In the genomic region with DNA sequence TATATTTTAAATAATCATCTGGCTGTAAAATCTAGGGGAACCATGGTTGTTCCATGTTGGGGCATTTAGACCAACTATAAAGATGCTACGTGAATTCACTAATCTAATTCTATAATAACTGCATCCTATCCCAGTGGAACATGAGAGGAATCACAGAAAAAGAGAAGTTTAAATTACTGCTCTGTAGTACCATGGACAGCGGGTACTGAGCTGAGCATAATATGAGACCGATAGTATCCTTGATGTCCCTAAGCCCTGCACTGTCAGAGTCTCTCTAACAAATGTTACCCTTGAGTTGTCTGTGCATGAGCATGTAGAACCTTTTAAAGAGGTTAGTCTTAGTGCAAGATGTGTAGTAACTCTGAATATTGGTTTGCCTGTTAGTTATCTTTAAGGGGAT, we compare ENCODE assay signal across 16 mouse cellular contexts.
"Had no signal": no experiment of that assay in that cellular context is flagged by ENCODE, and none has a peak within 500 bp of the region (broad histone marks: within the 10 kb centered on the region; RNA-seq: fewer than 3 reads in every experiment).

No protein-coding gene starts in this region.

- H3K27me3 ChIP-seq: limb, embryonic 12.5 days; liver, embryonic 15.5 days; neural tube, embryonic 15.5 days had no signal

- ATAC-seq: intestine, postnatal 0 days had no signal

- H3K9ac ChIP-seq: limb, embryonic 12.5 days; liver, embryonic 15.5 days; neural tube, embryonic 15.5 days had no signal

- H3K9me3 ChIP-seq: limb, embryonic 12.5 days; liver, embryonic 15.5 days; midbrain, embryonic 10.5 days; neural tube, embryonic 15.5 days had no signal

- H3K4me2 ChIP-seq: limb, embryonic 12.5 days; liver, embryonic 11.5 days; liver, embryonic 15.5 days; neural tube, embryonic 15.5 days had no signal

- H3K4me3 ChIP-seq: limb, embryonic 12.5 days; liver, embryonic 15.5 days; midbrain, embryonic 10.5 days; myocyte; neural tube, embryonic 15.5 days had no signal

- H3K36me3 ChIP-seq: limb, embryonic 12.5 days; liver, embryonic 15.5 days; midbrain, embryonic 10.5 days; neural tube, embryonic 15.5 days had no signal

- H3K4me1 ChIP-seq: limb, embryonic 12.5 days; liver, embryonic 15.5 days; midbrain, embryonic 10.5 days; neural tube, embryonic 15.5 days had no signal

- DNase-seq: kidney, adult 9 months; kidney, postnatal 14 days; layer of hippocampus, adult 9-11 months; layer of hippocampus, postnatal 36 days; lung, postnatal 36 days; midbrain, embryonic 14.5 days; right cerebral cortex, adult 18-20 months; right cerebral cortex, postnatal 25 days; thymus, postnatal 4 days had no signal

- H3K27ac ChIP-seq: limb, embryonic 12.5 days; liver, embryonic 15.5 days; midbrain, embryonic 10.5 days; neural tube, embryonic 15.5 days had no signal
